Mouse (Mus musculus) heart, adult 2 months (tissue): ENCODE measurements around the gene Psmd9. TPM values are rescaled to one million over a fixed set of nuclear protein-coding genes. Genes with fewer than 3 reads are reported as not detected.

Source experiments
- DNase-seq, 2 experiments: peaks; one replicate each; pipeline ENCODE4 v3.0.0; 2021
- H3K27ac ChIP-seq: fragments of 200-600 bp; 2 replicates; pipeline ENCODE4 v1.8.1; 2022
- H3K27me3 ChIP-seq: fragments of 200-500 bp; 2 replicates; pipeline ENCODE4 v1.6.1; 2012; ENCODE audit warnings: mild to moderate bottlenecking, low read length, inconsistent platforms, mixed read lengths; ENCODE audit not compliant: control insufficient read depth, insufficient read depth
- H3K36me3 ChIP-seq: fragments of 200-500 bp; 2 replicates; pipeline ENCODE4 v1.6.1; 2012; ENCODE audit warnings: low read length, inconsistent platforms; ENCODE audit not compliant: control insufficient read depth, insufficient read depth
- H3K4me1 ChIP-seq: fragments of 200-500 bp; 2 replicates; pipeline ENCODE4 v1.6.1; 2011; ENCODE audit warnings: low read length; ENCODE audit not compliant: control insufficient read depth, insufficient read depth
- H3K4me3 ChIP-seq: fragments of 200-600 bp; 2 replicates; pipeline ENCODE4 v1.8.1; 2022
- H3K79me2 ChIP-seq: fragments of 200-500 bp; replicated peaks from 2 replicates; pipeline ENCODE4 v1.6.1; 2012; ENCODE audit warnings: mild to moderate bottlenecking, inconsistent platforms, low read length, moderate library complexity, mixed read lengths; ENCODE audit not compliant: control insufficient read depth, insufficient read depth
- H3K9ac ChIP-seq: fragments of 200-500 bp; 2 replicates; pipeline ENCODE4 v1.6.1; 2012; ENCODE audit warnings: low read depth, mild to moderate bottlenecking, control low read depth, inconsistent platforms, low read length, mixed read lengths
- CTCF ChIP-seq: fragments of 200-600 bp; IDR thresholded peaks from 2 replicates; pipeline ENCODE4 v1.8.1; 2022; ENCODE audit warnings: antibody characterized with exemption, mild to moderate bottlenecking, moderate library complexity
- EP300 ChIP-seq: fragments of 200-500 bp; IDR thresholded peaks from 2 replicates; pipeline ENCODE4 v1.6.1; 2011; ENCODE audit warnings: low read depth, low read length, control low read depth; ENCODE audit not compliant: insufficient read depth
- POLR2A ChIP-seq: fragments of 200-500 bp; IDR thresholded peaks from 2 replicates; pipeline ENCODE4 v1.6.1; 2011; ENCODE audit warnings: mild to moderate bottlenecking, low read depth, low read length, control low read depth; ENCODE audit not compliant: insufficient read depth
- WGBS: fragments of 180-500 bp; shearing (Covaris S2); methylation state at CpG from one replicate; pipeline ENCODE4 v1.1.7; 2018; 5-methylcytosine and 5-hydroxymethylcytosine counted together
- intact Hi-C: fragments of 180-260 bp; cut with DNase I; formaldehyde crosslinking; loops from one replicate; pipeline ENCODE4 v1.15.1; 2025
- polyA plus RNA-seq: library from polyadenylated mRNA; depleted of rRNA; stranded (reverse); fragments of >200 nt; gene quantifications from 2 replicates; pipeline ENCODE4 v1.2.3, GENCODE M21; 2012
- total RNA-seq, 2 experiments: library from RNA; stranded (reverse); gene quantifications; 2 replicates each; pipeline ENCODE4 v1.2.3; 2021

Gene Psmd9
- total and polyA plus RNA-seq, 3 experiments = 13.3 to 16.4 (median 14.8) TPM

DNA sequence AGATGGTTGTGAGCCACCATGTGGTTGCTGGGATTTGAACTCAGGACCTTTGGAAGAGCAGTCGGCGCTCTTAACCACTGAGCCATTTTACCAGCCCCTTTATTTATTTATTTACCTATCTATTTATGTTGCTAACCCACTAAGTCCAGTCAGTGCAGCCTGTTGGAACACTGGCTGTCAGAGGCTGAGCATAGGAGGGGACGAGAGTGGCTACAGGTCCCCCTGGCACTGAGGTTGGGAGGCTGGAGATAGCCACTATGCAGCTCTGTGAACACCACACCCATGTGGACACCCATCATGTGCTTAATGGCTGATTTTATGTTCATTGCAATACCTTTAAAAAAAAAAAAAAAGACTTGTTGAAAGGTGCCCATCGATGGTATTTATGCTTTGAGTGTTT, 110.0 kb downstream of the Psmd9 start:
- 86% methylated on average over 4 of the region's 4 CpGs for WGBS
- TF ChIP-seq CTCF (no peak), POLR2A (no peak), EP300 (no peak)
- DNase-seq = no peak
- Histone ChIP-seq H3K36me3 (no peaks in the 10 kb centered on the region), H3K27ac (no peak overlapping the region), H3K9ac (no peak overlapping the region), H3K4me1 (no peaks in the 10 kb centered on the region), H3K27me3 (no peaks in the 10 kb centered on the region), H3K79me2 (no peaks in the 10 kb centered on the region), H3K4me3 (no peak overlapping the region)
- intact Hi-C loops = no loop called here

DNA sequence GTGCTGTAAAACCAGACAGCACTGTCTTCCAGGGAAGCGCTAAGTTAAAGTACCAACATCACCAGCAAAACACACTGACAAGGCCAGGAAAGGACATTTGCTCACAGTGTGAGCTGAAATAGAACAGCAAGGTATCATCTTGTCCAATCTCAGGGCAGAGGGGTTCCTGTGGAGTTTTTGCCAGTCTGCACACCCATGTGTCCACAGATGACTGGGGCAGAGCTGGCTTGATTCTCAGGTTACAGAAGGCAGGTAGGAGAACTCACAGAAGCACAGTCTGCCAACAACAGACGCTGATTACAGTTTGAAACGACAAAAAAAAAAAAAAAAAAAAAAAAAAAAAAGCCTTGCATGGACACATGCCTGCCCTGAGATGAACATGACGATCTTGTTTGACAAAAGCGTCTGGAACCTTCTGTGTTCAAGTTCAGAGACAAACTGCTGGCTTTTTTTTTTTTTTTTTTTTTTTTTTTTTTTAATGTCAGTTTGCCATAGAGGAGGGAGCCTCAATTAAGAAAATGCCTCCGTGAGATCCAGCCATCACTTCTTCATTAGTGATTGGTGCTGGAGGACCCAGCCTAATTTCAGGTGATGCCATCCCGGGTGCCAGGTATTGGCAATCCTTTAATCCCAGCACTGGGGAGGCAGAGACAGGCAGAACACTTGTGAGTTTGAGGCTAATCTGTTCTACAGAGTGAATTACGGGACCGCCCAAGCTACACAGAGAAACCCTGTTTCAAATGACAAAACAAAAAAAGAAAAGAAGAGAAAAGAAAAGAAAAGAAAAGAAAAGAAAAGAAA, 112.3 kb downstream of the Psmd9 start:
- TF ChIP-seq POLR2A = no peak
- no peak for TF ChIP-seq CTCF
- no peak for TF ChIP-seq EP300
- 76% methylated on average over 9 of the region's 9 CpGs for WGBS
- no peaks in the 10 kb centered on the region for H3K27me3 ChIP-seq
- no peaks in the 10 kb centered on the region for H3K79me2 ChIP-seq
- H3K4me3 ChIP-seq = no peak overlapping the region
- no peaks in the 10 kb centered on the region for H3K4me1 ChIP-seq
- H3K9ac ChIP-seq = no peak overlapping the region
- DNase-seq = no peak
- H3K36me3 ChIP-seq = no peaks in the 10 kb centered on the region
- intact Hi-C loops = no loop called here
- H3K27ac ChIP-seq = no peak overlapping the region

DNA sequence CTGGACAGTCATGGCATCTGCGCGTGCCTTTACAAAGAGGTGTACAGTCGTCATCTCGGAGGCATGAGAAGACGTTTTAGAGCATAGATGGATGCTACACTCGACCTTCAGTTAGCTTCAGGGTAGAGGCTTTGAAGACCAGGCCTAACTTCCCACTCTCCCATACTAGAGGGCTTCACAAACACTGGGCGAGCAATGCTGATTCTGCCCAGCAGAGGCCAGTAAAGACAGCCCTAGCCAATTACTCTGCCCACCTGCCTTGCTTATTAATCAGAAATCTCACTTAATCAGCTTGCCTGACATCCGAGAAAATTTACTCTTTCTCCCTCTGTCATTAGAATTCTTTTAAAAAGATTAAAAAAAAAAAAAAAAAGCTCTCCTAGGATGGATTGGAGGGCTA, 116.0 kb downstream of the Psmd9 start:
- Histone ChIP-seq H3K4me3 (no peak overlapping the region), H3K4me1 (no peaks in the 10 kb centered on the region), H3K27ac (no peak overlapping the region), H3K36me3 (no peaks in the 10 kb centered on the region), H3K9ac (no peak overlapping the region), H3K79me2 (no peaks in the 10 kb centered on the region), H3K27me3 (no peaks in the 10 kb centered on the region)
- 0 out of 2 replicates have a peak, but pooled peaks have one; percentile 47 for TF ChIP-seq EP300
- peak; percentile 80 for TF ChIP-seq CTCF
- TF ChIP-seq POLR2A = no peak
- intact Hi-C loops = loop anchor here (5.0 kb wide), 2 partner anchors 77 to 152 kb away; no protein-coding TSS in a partner anchor
- WGBS = 36% methylated on average over 8 of the region's 8 CpGs
- DNase-seq = peak; percentile 23 to 53

DNA sequence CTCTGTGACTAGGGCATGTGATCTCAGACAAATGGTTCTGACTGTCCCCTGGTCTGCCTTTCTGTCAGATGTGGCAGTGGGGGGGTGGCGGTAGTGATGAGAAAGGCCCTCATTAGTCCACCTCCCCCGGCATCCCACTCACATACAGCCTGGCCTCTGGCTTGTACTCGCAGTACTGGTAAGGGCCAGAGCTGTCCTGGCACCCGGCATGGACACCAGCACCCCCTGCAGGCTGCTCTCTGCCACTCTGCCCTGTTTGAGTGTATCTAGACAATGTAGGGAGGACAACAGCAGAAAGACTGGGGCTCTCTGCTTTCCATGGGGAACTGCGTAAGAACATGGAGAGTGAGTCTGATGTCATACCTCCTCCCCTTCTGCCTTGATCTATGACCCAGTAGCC, 118.9 kb downstream of the Psmd9 start:
- H3K4me3 ChIP-seq = no peak overlapping the region
- no peaks in the 10 kb centered on the region for H3K27me3 ChIP-seq
- no peak overlapping the region for H3K27ac ChIP-seq
- H3K4me1 ChIP-seq = no peaks in the 10 kb centered on the region
- intact Hi-C loops = loop anchor here (5.0 kb wide), 2 partner anchors 74 to 149 kb away; no protein-coding TSS in a partner anchor
- WGBS = 86% methylated on average over 5 of the region's 5 CpGs
- TF ChIP-seq CTCF (peak; percentile 36), POLR2A (no peak)
- no peak for DNase-seq
- no peaks in the 10 kb centered on the region for H3K36me3 ChIP-seq
- H3K9ac ChIP-seq = no peak overlapping the region
- no peaks in the 10 kb centered on the region for H3K79me2 ChIP-seq

DNA sequence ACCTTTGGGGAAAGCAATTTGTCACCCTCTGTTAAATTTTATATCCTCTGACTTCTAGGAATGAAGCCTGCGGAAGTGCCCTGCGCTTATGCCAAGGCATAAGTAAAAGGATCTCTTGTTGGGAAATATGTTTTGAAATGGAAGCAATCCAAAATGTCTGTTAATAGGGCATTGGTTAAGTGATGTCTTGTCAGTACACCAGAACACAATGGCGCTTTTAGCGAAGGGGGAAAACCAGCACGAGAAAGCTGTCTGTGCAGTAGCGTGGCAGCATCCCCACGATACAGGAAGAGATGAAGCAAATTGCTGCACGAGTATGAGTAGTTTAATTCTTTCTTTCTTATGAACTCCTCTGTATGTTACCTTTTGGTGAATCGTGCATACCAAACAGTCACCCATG, 125.4 kb downstream of the Psmd9 start:
- intact Hi-C loops = no loop called here
- Histone ChIP-seq H3K9ac (no peak overlapping the region), H3K27ac (no peak overlapping the region), H3K4me1 (no peaks in the 10 kb centered on the region), H3K27me3 (no peaks in the 10 kb centered on the region), H3K36me3 (no peaks in the 10 kb centered on the region), H3K79me2 (no peaks in the 10 kb centered on the region), H3K4me3 (no peak overlapping the region)
- TF ChIP-seq EP300 (no peak), POLR2A (no peak), CTCF (no peak)
- WGBS = 87% methylated on average over 9 of the region's 9 CpGs
- DNase-seq = no peak

DNA sequence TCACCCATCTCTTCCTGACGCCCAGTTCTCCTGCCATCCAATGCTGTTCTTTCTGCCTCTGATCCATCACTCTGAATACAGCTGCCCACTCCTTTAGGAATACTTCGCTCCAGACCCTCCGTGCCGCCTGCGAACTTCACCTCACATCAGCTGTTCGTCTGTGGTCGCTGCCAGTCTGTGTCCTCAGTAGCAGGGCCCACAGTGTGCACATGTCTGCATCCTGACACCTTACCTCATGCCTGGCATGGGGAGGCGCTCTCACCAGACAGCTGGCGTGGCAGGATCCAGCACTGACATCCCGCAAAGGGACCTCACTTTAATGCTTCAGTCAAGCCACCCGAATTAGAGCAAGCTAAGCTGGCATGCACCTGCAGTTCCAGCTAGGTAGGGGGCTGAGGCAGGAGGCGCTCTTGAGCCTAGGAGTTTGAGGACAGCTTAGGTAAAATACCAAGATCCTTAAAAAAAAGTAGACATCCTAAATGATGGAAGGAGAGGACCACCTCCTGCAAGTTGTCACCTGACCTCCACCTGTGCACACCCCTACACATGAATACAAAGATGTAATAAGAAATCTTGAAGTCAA, 127.1 kb downstream of the Psmd9 start:
- intact Hi-C loops = no loop called here
- no peaks in the 10 kb centered on the region for H3K79me2 ChIP-seq
- no peaks in the 10 kb centered on the region for H3K27me3 ChIP-seq
- TF ChIP-seq CTCF = peak; percentile 42
- TF ChIP-seq EP300 = no peak
- 76% methylated on average over 12 of the region's 12 CpGs for WGBS
- H3K4me1 ChIP-seq = no peaks in the 10 kb centered on the region; the same call in 1 of the 2 replicates
- H3K4me3 ChIP-seq = no peak overlapping the region
- no peak overlapping the region for H3K9ac ChIP-seq
- no peak for DNase-seq
- no peak overlapping the region for H3K27ac ChIP-seq
- H3K36me3 ChIP-seq = no peaks in the 10 kb centered on the region
